Comparison of ENCODE assay signal across 13 mouse cellular contexts in genomic region chr15:69766743-69767142, GRCm38 (mm10).
"Had no signal": no experiment of that assay in that cellular context is flagged by ENCODE, and none has a peak within 500 bp of the region (broad histone marks: within the 10 kb centered on the region; RNA-seq: fewer than 3 reads in every experiment).

No protein-coding gene starts in this region.

- DNase-seq: gastrocnemius, adult 2 months; gastrocnemius, postnatal 10 days; gastrocnemius, postnatal 25 days; heart, adult 18-20 months; heart, postnatal 10 days; heart, postnatal 4 days; kidney, adult 18-20 months; kidney, adult 8-10 months; kidney, postnatal 10 days; kidney, postnatal 25 days; kidney, postnatal 4 days; liver; liver, embryonic 13.5 days had no signal
